ENCODE assay signal across 11 mouse cellular contexts in genomic region chr14:31195521-31195920, GRCm38 (mm10). TPM values are rescaled to one million over a fixed set of nuclear protein-coding genes. Genes with fewer than 3 reads are reported as not detected.
DNase-seq lines count a peak whose midpoint lies in the region; ATAC-seq and TF ChIP-seq lines count a peak whose summit lies in the region.
"Had no signal": no experiment of that assay in that cellular context is flagged by ENCODE, and none has a peak within 500 bp of the region (broad histone marks: within the 10 kb centered on the region; RNA-seq: fewer than 3 reads in every experiment).

No protein-coding gene starts in this region.

- peaks cover 96% of the 10 kb centered on the region for H3K36me3 ChIP-seq in heart, embryonic 13.5 days
- peaks cover 80% of the 10 kb centered on the region for H3K36me3 ChIP-seq in lung, embryonic 15.5 days
- peaks cover 46% of the 10 kb centered on the region for H3K36me3 ChIP-seq in heart, postnatal 0 days (replicated peaks; ENCODE audit: control insufficient read depth, insufficient read depth, low read length)
- peaks cover 43% of the 10 kb centered on the region for H3K36me3 ChIP-seq in macrophage (ENCODE audit: inconsistent target)

- DNase-seq in heart, adult 18-20 months: no peak
- DNase-seq in lung, postnatal 36 days: no peak
- DNase-seq in heart, postnatal 0 days (ENCODE audit: low spot score): no peak
- DNase-seq in left cerebral cortex, adult 18-20 months (ENCODE audit: low spot score in 2 of 2): no peak
- DNase-seq: forebrain, postnatal 0 days had no signal

- H3K4me2 ChIP-seq in heart, embryonic 13.5 days: peak overlapping the region; percentile 50
- peak overlapping the region; percentile 17; the same call in 1 of the 2 replicates for H3K4me2 ChIP-seq in lung, embryonic 15.5 days
- peak overlapping the region; percentile 42; the same call in 1 of the 2 replicates for H3K4me2 ChIP-seq in heart, postnatal 0 days (ENCODE audit: low read depth, low read length)
- H3K4me2 ChIP-seq: hindbrain, embryonic 15.5 days; limb, embryonic 12.5 days had no signal

- no peaks in the 10 kb centered on the region for H3K9me3 ChIP-seq in heart, embryonic 13.5 days
- H3K9me3 ChIP-seq in lung, embryonic 15.5 days: no peaks in the 10 kb centered on the region
- no peaks in the 10 kb centered on the region for H3K9me3 ChIP-seq in heart, postnatal 0 days (replicated peaks; ENCODE audit: control insufficient read depth, low read length)
- H3K9me3 ChIP-seq: hindbrain, embryonic 15.5 days; limb, embryonic 12.5 days; megakaryocyte, embryonic 14.5 days had no signal

- WGBS in heart, embryonic 13.5 days: 77% methylated on average over 4 of the region's 4 CpGs
- WGBS in lung, embryonic 15.5 days: 86% methylated on average over 4 of the region's 4 CpGs
- WGBS in heart, postnatal 0 days: 79% methylated on average over 4 of the region's 4 CpGs
- WGBS in macrophage (ENCODE audit: missing documents): 78% methylated on average over 4 of the region's 4 CpGs

- H3K9ac ChIP-seq in heart, embryonic 13.5 days: peak overlapping the region; percentile 63
- H3K9ac ChIP-seq in lung, embryonic 15.5 days: no peak overlapping the region
- no peak overlapping the region for H3K9ac ChIP-seq in heart, postnatal 0 days (replicated peaks; ENCODE audit: low read depth, low read length)
- H3K9ac ChIP-seq: forebrain, postnatal 0 days; hindbrain, embryonic 15.5 days; limb, embryonic 12.5 days had no signal

- peaks cover 100% of the 10 kb centered on the region for H3K79me2 ChIP-seq in macrophage (ENCODE audit: inconsistent target)

- H3K4me3 ChIP-seq in heart, embryonic 13.5 days: 0 out of 2 replicates have a peak overlapping the region, but pooled peaks have one; percentile 8
- no peak overlapping the region for H3K4me3 ChIP-seq in lung, embryonic 15.5 days
- H3K4me3 ChIP-seq in heart, postnatal 0 days (ENCODE audit: low read depth, low read length): no peak overlapping the region
- H3K4me3 ChIP-seq in macrophage (ENCODE audit: inconsistent target): no peak overlapping the region
- H3K4me3 ChIP-seq: hindbrain, embryonic 15.5 days; limb, embryonic 12.5 days had no signal

- H3K4me1 ChIP-seq in heart, embryonic 13.5 days: peaks cover 99% of the 10 kb centered on the region
- peaks cover 52% of the 10 kb centered on the region for H3K4me1 ChIP-seq in lung, embryonic 15.5 days
- peaks cover 66% of the 10 kb centered on the region for H3K4me1 ChIP-seq in heart, postnatal 0 days (ENCODE audit: control insufficient read depth, insufficient read depth)
- H3K4me1 ChIP-seq: limb, embryonic 12.5 days had no signal

- TF ChIP-seq CTCF in heart, postnatal 0 days (IDR thresholded peaks at IDR 0.05; ENCODE audit: low read depth): no peak

- H3K27ac ChIP-seq in heart, embryonic 13.5 days (replicated peaks): peak overlapping the region; percentile 92
- peak overlapping the region; percentile 82 for H3K27ac ChIP-seq in lung, embryonic 15.5 days
- peak overlapping the region; percentile 83 for H3K27ac ChIP-seq in heart, postnatal 0 days (ENCODE audit: low read depth)
- peak overlapping the region; percentile 71 for H3K27ac ChIP-seq in macrophage
- H3K27ac ChIP-seq: hindbrain, embryonic 15.5 days; limb, embryonic 12.5 days had no signal

- ATAC-seq in heart, embryonic 13.5 days (ENCODE audit: extremely low read depth, insufficient number of reproducible peaks, low FRiP score, low TSS enrichment): no peak
- ATAC-seq in lung, embryonic 15.5 days (ENCODE audit: borderline replicate concordance, extremely low read depth, low FRiP score, low TSS enrichment): peak; percentile 9; the same call in 1 of the 2 replicates
- ATAC-seq in heart, postnatal 0 days (ENCODE audit: insufficient read depth, low read depth): no peak

- no peaks in the 10 kb centered on the region for H3K27me3 ChIP-seq in heart, embryonic 13.5 days (replicated peaks)
- H3K27me3 ChIP-seq in lung, embryonic 15.5 days: no peaks in the 10 kb centered on the region
- no peaks in the 10 kb centered on the region for H3K27me3 ChIP-seq in heart, postnatal 0 days (ENCODE audit: control insufficient read depth, insufficient read depth, low read length)
- H3K27me3 ChIP-seq: hindbrain, embryonic 15.5 days; limb, embryonic 12.5 days; megakaryocyte, embryonic 14.5 days had no signal

- TF ChIP-seq EP300 in heart, postnatal 0 days (IDR thresholded peaks at IDR 0.05; ENCODE audit: low read depth): no peak

RNA-seq across cellular contexts. Expression of gene Tnnc1, which starts 12.6 kb away (rescaled TPM):
- 3,442 and 4,164 TPM in 2 replicates for polyA plus RNA-seq in heart, embryonic 13.5 days (2015; fragmentation: Nextera tagmentation; extraction: Ambion mirVana)
- 1,000 to 10,000 TPM; 5,748 to 6,764 TPM for total RNA-seq in heart, adult 18-20 months (2021)
- 91.8 and 115 TPM in 2 replicates for polyA plus RNA-seq in lung, embryonic 15.5 days (2015; fragmentation: Nextera tagmentation; extraction: Ambion mirVana)
- 2,939 and 3,145 TPM in 2 replicates for total RNA-seq in heart, postnatal 0 days (2014; rRNA removed; ENCODE audit: low replicate concordance)
- 7,680 and 7,748 TPM in 2 replicates for polyA plus RNA-seq in heart, postnatal 0 days (2015; fragmentation: Nextera tagmentation; extraction: Ambion mirVana)
- 10 to 100 TPM in 1 of 26 experiments, 1 to 10 TPM in 25; 1.2 to 10.1 (median 6.3) TPM for total RNA-seq in macrophage (2018; cell fraction: chromatin; rRNA removed)
- total RNA-seq in macrophage (2018; cell fraction: cytosol; rRNA removed): 1 to 10 TPM in 24 of 26 experiments, under 1 TPM in 2; 0.89 to 3.3 (median 1.7) TPM
- 10 to 100 TPM in 1 of 26 experiments, 1 to 10 TPM in 23, not detected in 2; 1.5 to 12.4 (median 3.9) TPM for total RNA-seq in macrophage (2018; cell fraction: nucleus; rRNA removed)
- polyA plus RNA-seq in macrophage (2018): 0.50 to 1.8 TPM (median 0.95 TPM) in 3 replicates
- 10 to 100 TPM; 18.8 to 20.1 TPM for total RNA-seq in left cerebral cortex, adult 18-20 months (2021)

RNA-seq across cellular contexts. Expression of gene Nisch, which starts 21.2 kb away (rescaled TPM):
- 340 and 345 TPM in 2 replicates for polyA plus RNA-seq in heart, embryonic 13.5 days (2015; fragmentation: Nextera tagmentation; extraction: Ambion mirVana)
- total RNA-seq in heart, adult 18-20 months (2021): 100 to 1,000 TPM; 118 to 119 TPM
- 387 and 413 TPM in 2 replicates for polyA plus RNA-seq in lung, embryonic 15.5 days (2015; fragmentation: Nextera tagmentation; extraction: Ambion mirVana)
- 292 and 338 TPM in 2 replicates for total RNA-seq in heart, postnatal 0 days (2014; rRNA removed; ENCODE audit: low replicate concordance)
- polyA plus RNA-seq in heart, postnatal 0 days (2015; fragmentation: Nextera tagmentation; extraction: Ambion mirVana): 162 and 171 TPM in 2 replicates
- 1,000 to 10,000 TPM in 24 of 26 experiments, 100 to 1,000 TPM in 2; 665 to 2,090 (median 1,583) TPM for total RNA-seq in macrophage (2018; cell fraction: chromatin; rRNA removed)
- 100 to 1,000 TPM; 112 to 253 (median 171) TPM for total RNA-seq in macrophage (2018; cell fraction: cytosol; rRNA removed)
- total RNA-seq in macrophage (2018; cell fraction: nucleus; rRNA removed): 1,000 to 10,000 TPM in 7 of 26 experiments, 100 to 1,000 TPM in 19; 420 to 1,439 (median 890) TPM
- polyA plus RNA-seq in macrophage (2018): 163 to 251 TPM (median 201 TPM) in 3 replicates
- total RNA-seq in left cerebral cortex, adult 18-20 months (2021): 100 to 1,000 TPM; 359 to 363 TPM

RNA-seq across cellular contexts. Expression of gene Sema3g, which starts 22.1 kb away (rescaled TPM):
- 0.51 TPM in 2 replicates for polyA plus RNA-seq in heart, embryonic 13.5 days (2015; fragmentation: Nextera tagmentation; extraction: Ambion mirVana)
- total RNA-seq in heart, adult 18-20 months (2021): 10 to 100 TPM; 13.5 to 15.7 TPM
- polyA plus RNA-seq in lung, embryonic 15.5 days (2015; fragmentation: Nextera tagmentation; extraction: Ambion mirVana): 2.1 and 2.5 TPM in 2 replicates
- total RNA-seq in heart, postnatal 0 days (2014; rRNA removed; ENCODE audit: low replicate concordance): 4.4 and 12.7 TPM in 2 replicates
- 0.75 and 0.90 TPM in 2 replicates for polyA plus RNA-seq in heart, postnatal 0 days (2015; fragmentation: Nextera tagmentation; extraction: Ambion mirVana)
- total RNA-seq in macrophage (2018; cell fraction: chromatin; rRNA removed): 1 to 10 TPM in 3 of 26 experiments, under 1 TPM in 12, not detected in 11; 0.16 to 1.7 (median 0.55) TPM
- total RNA-seq in macrophage (2018; cell fraction: cytosol; rRNA removed): under 1 TPM in 18 of 26 experiments, not detected in 8; 0.04 to 0.38 (median 0.11) TPM
- 1 to 10 TPM in 1 of 26 experiments, under 1 TPM in 18, not detected in 7; 0.22 to 1.3 (median 0.37) TPM for total RNA-seq in macrophage (2018; cell fraction: nucleus; rRNA removed)
- not detected in 3 replicates for polyA plus RNA-seq in macrophage (2018)
- total RNA-seq in left cerebral cortex, adult 18-20 months (2021): 1 to 10 TPM; 4.7 to 5.3 TPM

RNA-seq across cellular contexts. Expression of gene Stab1, which starts 27.1 kb away (rescaled TPM):
- polyA plus RNA-seq in heart, embryonic 13.5 days (2015; fragmentation: Nextera tagmentation; extraction: Ambion mirVana): 43.2 and 49.5 TPM in 2 replicates
- total RNA-seq in heart, adult 18-20 months (2021): 10 to 100 TPM; 63.2 to 64.1 TPM
- 45.3 and 53.6 TPM in 2 replicates for polyA plus RNA-seq in lung, embryonic 15.5 days (2015; fragmentation: Nextera tagmentation; extraction: Ambion mirVana)
- 75.3 and 90.4 TPM in 2 replicates for total RNA-seq in heart, postnatal 0 days (2014; rRNA removed; ENCODE audit: low replicate concordance)
- 24.0 and 25.4 TPM in 2 replicates for polyA plus RNA-seq in heart, postnatal 0 days (2015; fragmentation: Nextera tagmentation; extraction: Ambion mirVana)
- total RNA-seq in macrophage (2018; cell fraction: chromatin; rRNA removed): 1,000 to 10,000 TPM in 23 of 26 experiments, 100 to 1,000 TPM in 3; 175 to 4,782 (median 2,271) TPM
- 100 to 1,000 TPM in 25 of 26 experiments, 10 to 100 TPM in 1; 91.4 to 838 (median 312) TPM for total RNA-seq in macrophage (2018; cell fraction: cytosol; rRNA removed)
- 1,000 to 10,000 TPM in 14 of 26 experiments, 100 to 1,000 TPM in 12; 325 to 5,560 (median 1,024) TPM for total RNA-seq in macrophage (2018; cell fraction: nucleus; rRNA removed)
- polyA plus RNA-seq in macrophage (2018): 241 to 829 TPM (median 623 TPM) in 3 replicates
- 10 to 100 TPM; 22.3 to 25.0 TPM for total RNA-seq in left cerebral cortex, adult 18-20 months (2021)

RNA-seq across cellular contexts. Expression of gene Phf7, which starts 55.6 kb away (rescaled TPM):
- polyA plus RNA-seq in heart, embryonic 13.5 days (2015; fragmentation: Nextera tagmentation; extraction: Ambion mirVana): 7.8 and 8.2 TPM in 2 replicates
- total RNA-seq in heart, adult 18-20 months (2021): 1 to 10 TPM; 4.2 to 5.1 TPM
- polyA plus RNA-seq in lung, embryonic 15.5 days (2015; fragmentation: Nextera tagmentation; extraction: Ambion mirVana): 13.2 and 14.8 TPM in 2 replicates
- 2.1 and 7.4 TPM in 2 replicates for total RNA-seq in heart, postnatal 0 days (2014; rRNA removed; ENCODE audit: low replicate concordance)
- polyA plus RNA-seq in heart, postnatal 0 days (2015; fragmentation: Nextera tagmentation; extraction: Ambion mirVana): 11.7 and 12.5 TPM in 2 replicates
- total RNA-seq in macrophage (2018; cell fraction: chromatin; rRNA removed): 10 to 100 TPM in 5 of 26 experiments, 1 to 10 TPM in 20, under 1 TPM in 1; 0.71 to 18.9 (median 6.1) TPM
- total RNA-seq in macrophage (2018; cell fraction: cytosol; rRNA removed): 1 to 10 TPM; 3.3 to 8.1 (median 4.7) TPM
- 10 to 100 TPM in 2 of 26 experiments, 1 to 10 TPM in 24; 1.6 to 11.8 (median 5.3) TPM for total RNA-seq in macrophage (2018; cell fraction: nucleus; rRNA removed)
- 4.8 to 7.5 TPM (median 6.3 TPM) in 3 replicates for polyA plus RNA-seq in macrophage (2018)
- total RNA-seq in left cerebral cortex, adult 18-20 months (2021): 1 to 10 TPM; 3.2 to 4.1 TPM

Comparison
In these comparisons a context has a peak if more than half of its experiments do, and no peak if none do; other contexts are left out.
1. RNA of gene Tnnc1, which starts 12.6 kb away (polyA plus RNA-seq): 7,680 to 7,748 TPM in heart, postnatal 0 days, 3,442 to 4,164 TPM in heart, embryonic 13.5 days and 91.8 to 115 TPM in lung, embryonic 15.5 days; 0.50 to 1.8 TPM in macrophage; every median in the first group is over 10 times any median in the second.
2. Peak in every context shown above with its lines, with median percentiles within 50 percentile points of each other: H3K27ac ChIP-seq and H3K4me2 ChIP-seq.